Mouse (Mus musculus): ENCODE data around the gene Ypel3.

Ypel3 gene

GRCm38 (mm10) chr7:126793456-126794270, 16.9 kb downstream of the Ypel3 start:
- in situ Hi-C loops (cut with MboI, MseI) = no loop called here

- in situ Hi-C loops (cut with MboI, MseI) = no loop called here
These were observed 17.5 kb downstream of the Ypel3 start for GRCm38 (mm10) chr7:126794271-126794605.

GRCm38 (mm10) chr7:126795387-126796317, 18.9 kb downstream of the Ypel3 start:
- in situ Hi-C loops (cut with MboI, MseI) = no loop called here

- in situ Hi-C loops (cut with MboI, MseI) = no loop called here
These were observed 19.7 kb downstream of the Ypel3 start for GRCm38 (mm10) chr7:126796350-126796932.

- in situ Hi-C loops (cut with MboI, MseI) = no loop called here
These were observed 20.8 kb downstream of the Ypel3 start, which contains the start of gene Fam57b for GRCm38 (mm10) chr7:126797411-126798126. TSS of gene Fam57b (plus strand) at chr7:126797668.

GRCm38 (mm10) chr7:126798127-126799049, 21.6 kb downstream of the Ypel3 start:
- in situ Hi-C loops (cut with MboI, MseI) = no loop called here

GRCm38 (mm10) chr7:126799050-126799467, 22.3 kb downstream of the Ypel3 start:
- in situ Hi-C loops (cut with MboI, MseI) = no loop called here

GRCm38 (mm10) chr7:126799468-126800268, 22.9 kb downstream of the Ypel3 start:
- in situ Hi-C loops (cut with MboI, MseI) = no loop called here

GRCm38 (mm10) chr7:126800269-126801056, 23.7 kb downstream of the Ypel3 start:
- in situ Hi-C loops (cut with MboI, MseI) = no loop called here

GRCm38 (mm10) chr7:126801057-126801422, 24.3 kb downstream of the Ypel3 start:
- in situ Hi-C loops (cut with MboI, MseI) = no loop called here

- in situ Hi-C loops (cut with MboI, MseI) = no loop called here
These were observed 25.6 kb downstream of the Ypel3 start for GRCm38 (mm10) chr7:126802134-126802889.

- in situ Hi-C loops (cut with MboI, MseI) = no loop called here
These were observed 26.4 kb downstream of the Ypel3 start for GRCm38 (mm10) chr7:126803181-126803580.

GRCm38 (mm10) chr7:126803751-126804150, 27.0 kb downstream of the Ypel3 start:
- in situ Hi-C loops (cut with MboI, MseI) = no loop called here

GRCm38 (mm10) chr7:126806956-126807355, 30.2 kb downstream of the Ypel3 start:
- in situ Hi-C loops (cut with MboI, MseI) = no loop called here

GRCm38 (mm10) chr7:126807405-126807804, 30.6 kb downstream of the Ypel3 start:
- in situ Hi-C loops (cut with MboI, MseI) = no loop called here

GRCm38 (mm10) chr7:126808703-126809455, 32.1 kb downstream of the Ypel3 start:
- in situ Hi-C loops (cut with MboI, MseI) = no loop called here

- in situ Hi-C loops (cut with MboI, MseI) = no loop called here
These were observed 33.1 kb downstream of the Ypel3 start for GRCm38 (mm10) chr7:126809723-126810369.

Data from T-helper 1 cell (primary cell).